Mouse (Mus musculus): ENCODE measurements around the gene Fgb.

GRCm38 (mm10) chr3:83057046-83057445, 7.4 kb upstream of the Fgb start:
- no peak for TF ChIP-seq CTCF (IDR thresholded peaks at IDR 0.05; ENCODE audit: extremely low read depth, insufficient read depth, insufficient read length, insufficient replicate concordance)
- no peak for TF ChIP-seq POLR2A (IDR thresholded peaks at IDR 0.05; ENCODE audit: low read depth, low read length)

Data from spleen, adult 2 months (tissue).